25 mouse cellular contexts compared by ENCODE assay signal in the genomic region with DNA sequence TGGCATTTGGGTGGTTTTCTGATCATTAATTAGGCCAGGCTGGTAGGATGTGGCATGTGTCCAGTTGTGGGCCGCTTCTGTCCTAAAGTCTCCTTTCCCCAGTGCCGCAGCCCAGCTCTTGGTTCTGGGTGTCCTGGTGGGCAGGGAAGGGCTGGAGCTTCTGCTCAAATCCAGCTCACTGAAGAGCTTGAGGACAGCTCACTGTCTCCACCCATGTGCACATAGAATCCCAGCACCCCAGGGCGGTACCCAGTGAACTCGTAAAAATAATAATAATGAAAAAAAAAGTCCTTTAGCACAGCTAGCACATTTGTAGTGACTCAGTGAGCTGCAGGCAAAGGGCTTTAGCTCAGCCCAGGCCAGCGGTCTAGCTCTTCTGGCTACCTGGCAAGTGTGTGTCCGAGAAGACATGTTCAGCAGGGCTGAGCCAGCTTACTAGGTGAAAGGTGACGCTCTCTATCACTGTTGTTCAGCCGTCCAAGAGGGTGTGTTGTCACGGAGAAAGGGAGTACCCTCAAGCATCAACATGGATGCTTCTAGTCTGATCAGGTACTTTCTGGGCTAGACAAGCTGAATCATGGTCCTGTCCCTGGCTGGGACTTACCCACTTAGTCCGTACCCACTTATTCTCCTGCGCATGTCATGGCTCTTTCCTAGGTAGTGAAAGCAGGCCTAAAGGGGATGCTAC. TPM values are rescaled to one million over a fixed set of nuclear protein-coding genes. Genes with fewer than 3 reads are reported as not detected.
DNase-seq lines count a peak whose midpoint lies in the region; ATAC-seq and TF ChIP-seq lines count a peak whose summit lies in the region.
"Had no signal": no experiment of that assay in that cellular context is flagged by ENCODE, and none has a peak within 500 bp of the region (broad histone marks: within the 10 kb centered on the region; RNA-seq: fewer than 3 reads in every experiment).

No protein-coding gene starts in this region.

- WGBS in liver, embryonic 11.5 days = 85% methylated on average over 11 of the region's 11 CpGs
- 62% methylated on average over 11 of the region's 11 CpGs for WGBS in small intestine, adult 2 months

- peak; percentile 83 for ATAC-seq in liver, embryonic 11.5 days (replicated peaks; ENCODE audit: low FRiP score)

- no peak for TF ChIP-seq CTCF in gastrocnemius, adult 2 months (IDR thresholded peaks at IDR 0.05)
- no peak for TF ChIP-seq CTCF in small intestine, adult 2 months (IDR thresholded peaks at IDR 0.05; ENCODE audit: extremely low read depth, insufficient read length, insufficient replicate concordance, low read depth, low read length)

- H3K4me3 ChIP-seq in gastrocnemius, adult 2 months = no peak overlapping the region
- H3K4me3 ChIP-seq in liver, embryonic 11.5 days (ENCODE audit: low read depth, low read length) = no peak overlapping the region
- no peak overlapping the region for H3K4me3 ChIP-seq in small intestine, adult 2 months (ENCODE audit: low read depth, low read length)
- H3K4me3 ChIP-seq: embryonic facial prominence, embryonic 15.5 days; forebrain, embryonic 12.5 days; hindbrain, embryonic 15.5 days; limb, embryonic 13.5 days; stomach, embryonic 15.5 days had no signal

- TF ChIP-seq POLR2A in small intestine, adult 2 months (IDR thresholded peaks at IDR 0.05; ENCODE audit: low read depth, low read length) = no peak

- intact Hi-C loops in gastrocnemius, adult 2 months (cut with DNase I) = no loop called here
- intact Hi-C loops in gastrocnemius, postnatal 36 days (cut with DNase I) = no loop called here

- H3K27ac ChIP-seq in gastrocnemius, adult 2 months = peak overlapping the region; percentile 31; the same call in 1 of the 2 replicates
- H3K27ac ChIP-seq in liver, embryonic 11.5 days (ENCODE audit: low read depth, low read length) = no peak overlapping the region
- peak overlapping the region; percentile 93 for H3K27ac ChIP-seq in small intestine, adult 2 months (ENCODE audit: insufficient read depth, low read depth, low read length)
- H3K27ac ChIP-seq: embryonic facial prominence, embryonic 15.5 days; forebrain, embryonic 12.5 days; hindbrain, embryonic 15.5 days; limb, embryonic 13.5 days; stomach, embryonic 15.5 days had no signal

- H3K9ac ChIP-seq in liver, embryonic 11.5 days (ENCODE audit: low read depth, low read length) = no peak overlapping the region
- H3K9ac ChIP-seq: embryonic facial prominence, embryonic 15.5 days; forebrain, embryonic 12.5 days; hindbrain, embryonic 15.5 days; limb, embryonic 13.5 days; stomach, embryonic 15.5 days had no signal

- peaks cover 7% of the 10 kb centered on the region; the same call in 1 of the 2 replicates for H3K4me1 ChIP-seq in liver, embryonic 11.5 days (replicated peaks; ENCODE audit: control insufficient read depth, insufficient read depth, low read length)
- H3K4me1 ChIP-seq in small intestine, adult 2 months (ENCODE audit: control insufficient read depth, insufficient read depth, insufficient read length, low read length) = peaks cover 23% of the 10 kb centered on the region
- H3K4me1 ChIP-seq: embryonic facial prominence, embryonic 15.5 days; forebrain, embryonic 12.5 days; hindbrain, embryonic 15.5 days; limb, embryonic 13.5 days; stomach, embryonic 15.5 days had no signal

- H3K9me3 ChIP-seq in liver, embryonic 11.5 days (ENCODE audit: control insufficient read depth, low read length) = no peaks in the 10 kb centered on the region
- H3K9me3 ChIP-seq: embryonic facial prominence, embryonic 15.5 days; forebrain, embryonic 12.5 days; hindbrain, embryonic 15.5 days; limb, embryonic 13.5 days; stomach, embryonic 15.5 days had no signal

- no peaks in the 10 kb centered on the region for H3K27me3 ChIP-seq in liver, embryonic 11.5 days (replicated peaks; ENCODE audit: control insufficient read depth, insufficient read depth, low read length)
- no peaks in the 10 kb centered on the region for H3K27me3 ChIP-seq in small intestine, adult 2 months (ENCODE audit: control insufficient read depth, insufficient read depth, low read length)
- H3K27me3 ChIP-seq: embryonic facial prominence, embryonic 15.5 days; forebrain, embryonic 12.5 days; hindbrain, embryonic 15.5 days; limb, embryonic 13.5 days; stomach, embryonic 15.5 days had no signal

- DNase-seq in gastrocnemius, adult 2 months = no peak
- no peak for DNase-seq in gastrocnemius, postnatal 36 days
- peak; percentile 27 for DNase-seq in ES-CJ7 (ENCODE audit: low read depth, low spot score)
- no peak for DNase-seq in liver, embryonic 11.5 days (ENCODE audit: low spot score)
- DNase-seq in cerebellum, adult 11 months = no peak
- no peak for DNase-seq in layer of hippocampus, postnatal 14 days (ENCODE audit: low spot score in 2 of 2)
- DNase-seq in retina, embryonic 14.5 days (ENCODE audit: low spot score) = no peak
- DNase-seq: adrenal gland, postnatal 25 days; cerebellum, adult 9-10 months; embryo, embryonic 11 days; kidney, adult 2 months; kidney, postnatal 14 days; midbrain, embryonic 14.5 days; retina, postnatal 1 day had no signal

- H3K36me3 ChIP-seq in liver, embryonic 11.5 days (ENCODE audit: control insufficient read depth, insufficient read depth, low read length) = no peaks in the 10 kb centered on the region
- H3K36me3 ChIP-seq in small intestine, adult 2 months (ENCODE audit: control insufficient read depth, insufficient read depth, low read length) = 0 out of 2 replicates have a peak, but pooled peaks cover 4% of the 10 kb centered on the region

- H3K4me2 ChIP-seq in liver, embryonic 11.5 days = no peak overlapping the region
- H3K4me2 ChIP-seq: embryonic facial prominence, embryonic 15.5 days; forebrain, embryonic 12.5 days; hindbrain, embryonic 15.5 days; limb, embryonic 13.5 days; stomach, embryonic 15.5 days had no signal

RNA-seq across cellular contexts. Expression of a gene that starts 11.6 kb away (rescaled TPM):
- 10 to 100 TPM; 24.9 to 28.7 TPM for total RNA-seq in gastrocnemius, adult 2 months (2021)
- 10 to 100 TPM; 19.5 to 22.8 TPM for total RNA-seq in gastrocnemius, postnatal 36 days (2021)
- 5.3 and 6.2 TPM in 2 replicates for polyA plus RNA-seq in liver, embryonic 11.5 days (2014; fragmentation: Nextera tagmentation; extraction: Ambion mirVana)
- 7.0 and 17.0 TPM in 2 replicates for polyA plus RNA-seq in small intestine, adult 2 months (2012; rRNA removed)
- total RNA-seq in layer of hippocampus, postnatal 14 days (2021) = 10 to 100 TPM in 1 of 2 experiments, 1 to 10 TPM in 1; 9.9 to 11.6 TPM

RNA-seq across cellular contexts. Expression of a gene that starts 35.3 kb away (rescaled TPM):
- total RNA-seq in gastrocnemius, adult 2 months (2021) = 10 to 100 TPM; 10.4 to 10.7 TPM
- 1 to 10 TPM; 8.2 to 9.6 TPM for total RNA-seq in gastrocnemius, postnatal 36 days (2021)
- 22.3 and 22.5 TPM in 2 replicates for polyA plus RNA-seq in liver, embryonic 11.5 days (2014; fragmentation: Nextera tagmentation; extraction: Ambion mirVana)
- polyA plus RNA-seq in small intestine, adult 2 months (2012; rRNA removed) = 5.2 and 6.6 TPM in 2 replicates
- total RNA-seq in layer of hippocampus, postnatal 14 days (2021) = 10 to 100 TPM; 11.1 to 12.6 TPM

RNA-seq across cellular contexts. Expression of a gene that starts 41.2 kb away (rescaled TPM):
- not detected for total RNA-seq in gastrocnemius, adult 2 months (2021)
- not detected for total RNA-seq in gastrocnemius, postnatal 36 days (2021)
- polyA plus RNA-seq in liver, embryonic 11.5 days (2014; fragmentation: Nextera tagmentation; extraction: Ambion mirVana) = not detected in 2 replicates
- polyA plus RNA-seq in small intestine, adult 2 months (2012; rRNA removed) = not detected in 2 replicates
- total RNA-seq in layer of hippocampus, postnatal 14 days (2021) = not detected
- total RNA-seq: adrenal gland, postnatal 25 days; gastrocnemius, postnatal 4 days; layer of hippocampus, adult 8-10 months; left cerebral cortex, postnatal 10 days; neutrophil, adult 5-6 weeks had no signal
- polyA plus RNA-seq: embryonic facial prominence, embryonic 15.5 days; forebrain, embryonic 12.5 days; hindbrain, embryonic 15.5 days; limb, embryonic 13.5 days; lung, embryonic 16.5 days; midbrain, embryonic 14.5 days; stomach, embryonic 15.5 days had no signal

RNA-seq across cellular contexts. Expression of a gene that starts 55.9 kb away (rescaled TPM):
- 10 to 100 TPM in 1 of 2 experiments, 1 to 10 TPM in 1; 9.0 to 11.5 TPM for total RNA-seq in gastrocnemius, adult 2 months (2021)
- 1 to 10 TPM; 9.7 to 10.0 TPM for total RNA-seq in gastrocnemius, postnatal 36 days (2021)
- polyA plus RNA-seq in liver, embryonic 11.5 days (2014; fragmentation: Nextera tagmentation; extraction: Ambion mirVana) = 24.0 and 25.0 TPM in 2 replicates
- polyA plus RNA-seq in small intestine, adult 2 months (2012; rRNA removed) = 2.5 and 5.2 TPM in 2 replicates
- 10 to 100 TPM; 17.2 to 19.5 TPM for total RNA-seq in layer of hippocampus, postnatal 14 days (2021)
